Mouse (Mus musculus): Measurements from ENCODE around the gene Cyb5r3.

DNA sequence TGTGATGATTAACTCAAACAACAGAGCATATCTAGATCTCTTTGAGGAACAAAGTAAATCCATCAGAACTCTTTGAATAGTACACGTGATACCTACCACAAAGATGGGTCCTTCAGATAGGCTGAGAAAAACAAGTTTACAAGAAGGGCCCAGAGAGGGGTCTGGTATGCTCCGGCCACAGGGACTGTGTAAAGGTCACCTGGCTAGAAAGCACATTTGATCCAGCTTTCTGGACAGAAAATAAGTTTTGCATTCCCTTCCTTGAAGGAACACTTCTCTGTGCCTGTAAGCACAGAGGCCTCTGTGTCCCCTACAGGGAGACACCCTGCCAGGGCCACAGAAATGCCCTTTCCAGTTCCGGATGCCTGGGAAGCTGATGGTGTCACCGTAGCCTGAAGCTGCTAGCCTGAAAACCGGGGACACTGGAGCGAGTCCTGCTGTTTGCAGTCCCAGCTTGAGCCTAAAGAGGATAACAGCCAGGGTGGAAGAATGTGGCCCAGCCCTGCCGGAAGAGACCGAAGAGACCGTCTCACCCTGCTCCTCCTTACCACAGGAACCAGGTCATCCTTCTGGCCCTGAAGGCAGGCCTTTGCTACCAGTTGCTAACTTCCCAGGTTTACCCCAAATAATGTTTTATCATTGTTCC, 48.1 kb upstream of the Cyb5r3 start:
- TF ChIP-seq MYOG (IDR thresholded peaks at IDR 0.05; ENCODE audit: control insufficient read depth in 1 of 3, insufficient read depth in 1 of 3, insufficient read length in 2 of 3, low read depth in 2 of 3): no peak
- TF ChIP-seq POLR2AphosphoS2 (IDR thresholded peaks at IDR 0.05; ENCODE audit: insufficient read length, low read depth): no peak
- TF ChIP-seq USF1 (IDR thresholded peaks at IDR 0.05; ENCODE audit: low read depth): no peak
- no peak for TF ChIP-seq E2F4 (IDR thresholded peaks at IDR 0.05; ENCODE audit: insufficient read depth)
- no peak for TF ChIP-seq POLR2A (IDR thresholded peaks at IDR 0.05; ENCODE audit: insufficient read length, low read depth)
- TF ChIP-seq CEBPB (IDR thresholded peaks at IDR 0.05; ENCODE audit: insufficient read depth, poor library complexity, severe bottlenecking): no peak
- TF ChIP-seq TCF3 (IDR thresholded peaks at IDR 0.05; ENCODE audit: insufficient read length, low read depth): no peak
- no peak for TF ChIP-seq MAX (IDR thresholded peaks at IDR 0.05; ENCODE audit: low read depth)
- TF ChIP-seq TCF12 (IDR thresholded peaks at IDR 0.05; ENCODE audit: insufficient read depth, poor library complexity, severe bottlenecking): no peak
- no peak for TF ChIP-seq MYOD1 (IDR thresholded peaks at IDR 0.05; ENCODE audit: control insufficient read depth in 1 of 3, insufficient read length in 2 of 3, low read depth in 2 of 3)
- no peak for TF ChIP-seq REST (IDR thresholded peaks at IDR 0.05; ENCODE audit: insufficient read depth, insufficient read length)
